Comparison of ENCODE assay signal across 19 mouse cellular contexts in genomic region chr16:63501456-63501855, GRCm38 (mm10).
DNase-seq lines count a peak whose midpoint lies in the region; ATAC-seq and TF ChIP-seq lines count a peak whose summit lies in the region.
"Had no signal": no experiment of that assay in that cellular context is flagged by ENCODE, and none has a peak within 500 bp of the region (broad histone marks: within the 10 kb centered on the region; RNA-seq: fewer than 3 reads in every experiment).

No protein-coding gene starts in this region.

- no peak for TF ChIP-seq CTCF in forebrain, postnatal 0 days (IDR thresholded peaks at IDR 0.05; ENCODE audit: low read depth)

- H3K4me3 ChIP-seq in forebrain, embryonic 10.5 days = no peak overlapping the region
- no peak overlapping the region for H3K4me3 ChIP-seq in forebrain, postnatal 0 days (ENCODE audit: low read depth, low read length)
- no peak overlapping the region for H3K4me3 ChIP-seq in neural tube, embryonic 15.5 days (replicated peaks)
- no peak overlapping the region for H3K4me3 ChIP-seq in limb, embryonic 10.5 days

- no peak overlapping the region for H3K4me2 ChIP-seq in forebrain, postnatal 0 days (ENCODE audit: low read depth)
- no peak overlapping the region for H3K4me2 ChIP-seq in neural tube, embryonic 15.5 days

- ATAC-seq in forebrain, postnatal 0 days = no peak; the same call in 1 of the 2 replicates
- ATAC-seq in neural tube, embryonic 15.5 days (ENCODE audit: low FRiP score) = no peak
- ATAC-seq: CD4-positive, CD25-positive, alpha-beta regulatory T cell, adult 4 months had no signal

- H3K27me3 ChIP-seq in forebrain, embryonic 10.5 days (ENCODE audit: poor library complexity, severe bottlenecking) = no peaks in the 10 kb centered on the region
- H3K27me3 ChIP-seq in forebrain, postnatal 0 days (ENCODE audit: insufficient read depth, low read length) = no peaks in the 10 kb centered on the region
- H3K27me3 ChIP-seq in neural tube, embryonic 15.5 days (replicated peaks) = no peaks in the 10 kb centered on the region
- no peaks in the 10 kb centered on the region for H3K27me3 ChIP-seq in limb, embryonic 10.5 days (ENCODE audit: low read depth, poor library complexity, severe bottlenecking)

- no peaks in the 10 kb centered on the region for H3K9me3 ChIP-seq in forebrain, embryonic 10.5 days
- H3K9me3 ChIP-seq in forebrain, postnatal 0 days (ENCODE audit: low read length) = no peaks in the 10 kb centered on the region
- no peaks in the 10 kb centered on the region for H3K9me3 ChIP-seq in neural tube, embryonic 15.5 days (replicated peaks)
- H3K9me3 ChIP-seq in limb, embryonic 10.5 days (replicated peaks) = no peaks in the 10 kb centered on the region
- H3K9me3 ChIP-seq: G1E had no signal

- intact Hi-C loops in gastrocnemius, postnatal 36 days (cut with DNase I) = no loop called here

- H3K27ac ChIP-seq in forebrain, embryonic 10.5 days = peak overlapping the region; percentile 81
- H3K27ac ChIP-seq in forebrain, postnatal 0 days (ENCODE audit: low read depth, low read length) = no peak overlapping the region
- H3K27ac ChIP-seq in neural tube, embryonic 15.5 days (replicated peaks) = no peak overlapping the region
- no peak overlapping the region for H3K27ac ChIP-seq in limb, embryonic 10.5 days
- H3K27ac ChIP-seq: stomach, postnatal 0 days had no signal

- no peaks in the 10 kb centered on the region for H3K36me3 ChIP-seq in forebrain, embryonic 10.5 days (replicated peaks)
- H3K36me3 ChIP-seq in forebrain, postnatal 0 days (ENCODE audit: insufficient read depth) = no peaks in the 10 kb centered on the region
- H3K36me3 ChIP-seq in neural tube, embryonic 15.5 days = no peaks in the 10 kb centered on the region
- H3K36me3 ChIP-seq in limb, embryonic 10.5 days = no peaks in the 10 kb centered on the region
- H3K36me3 ChIP-seq: G1E had no signal

- 10% methylated on average over 6 of the region's 6 CpGs for WGBS in forebrain, embryonic 10.5 days
- WGBS in forebrain, postnatal 0 days = 19% methylated on average over 6 of the region's 6 CpGs
- 19% methylated on average over 6 of the region's 6 CpGs for WGBS in neural tube, embryonic 15.5 days
- 36% methylated on average over 6 of the region's 6 CpGs for WGBS in limb, embryonic 10.5 days

- peaks cover 48% of the 10 kb centered on the region for H3K4me1 ChIP-seq in forebrain, embryonic 10.5 days
- no peaks in the 10 kb centered on the region for H3K4me1 ChIP-seq in forebrain, postnatal 0 days (ENCODE audit: insufficient read depth)
- no peaks in the 10 kb centered on the region for H3K4me1 ChIP-seq in neural tube, embryonic 15.5 days
- H3K4me1 ChIP-seq in limb, embryonic 10.5 days = peaks cover 20% of the 10 kb centered on the region

- DNase-seq in forebrain, embryonic 10.5 days (ENCODE audit: extremely low spot score, low spot score) = peak; percentile 78
- DNase-seq in forebrain, postnatal 0 days = no peak
- DNase-seq in neural tube, embryonic 10.5 days (ENCODE audit: extremely low spot score, low spot score) = peak; percentile 56
- peak; percentile 40 for DNase-seq in limb, embryonic 10.5 days (ENCODE audit: low spot score)
- no peak for DNase-seq in lung, postnatal 25 days (ENCODE audit: low spot score)
- DNase-seq in kidney, adult 11 months = no peak
- no peak for DNase-seq in gastrocnemius, postnatal 36 days
- DNase-seq: cerebellum, adult 11 months; cerebellum, postnatal 25 days; heart, postnatal 10 days; kidney, adult 2 months; kidney, postnatal 25 days; lung, postnatal 14 days; midbrain, embryonic 14.5 days; thymus, postnatal 25 days had no signal

- no peak overlapping the region for H3K9ac ChIP-seq in forebrain, postnatal 0 days
- H3K9ac ChIP-seq in neural tube, embryonic 15.5 days (replicated peaks) = no peak overlapping the region

Comparison
In these comparisons a context has a peak if more than half of its experiments do, and no peak if none do; other contexts are left out.
1. DNase-seq: peak in forebrain, embryonic 10.5 days (single experiment), neural tube, embryonic 10.5 days (single experiment) and limb, embryonic 10.5 days (single experiment); none in forebrain, postnatal 0 days (single experiment), lung, postnatal 25 days (single experiment), kidney, adult 11 months (single experiment) and gastrocnemius, postnatal 36 days (0 of 2).